1 mouse cellular context compared by ENCODE assay signal in the genomic region with DNA sequence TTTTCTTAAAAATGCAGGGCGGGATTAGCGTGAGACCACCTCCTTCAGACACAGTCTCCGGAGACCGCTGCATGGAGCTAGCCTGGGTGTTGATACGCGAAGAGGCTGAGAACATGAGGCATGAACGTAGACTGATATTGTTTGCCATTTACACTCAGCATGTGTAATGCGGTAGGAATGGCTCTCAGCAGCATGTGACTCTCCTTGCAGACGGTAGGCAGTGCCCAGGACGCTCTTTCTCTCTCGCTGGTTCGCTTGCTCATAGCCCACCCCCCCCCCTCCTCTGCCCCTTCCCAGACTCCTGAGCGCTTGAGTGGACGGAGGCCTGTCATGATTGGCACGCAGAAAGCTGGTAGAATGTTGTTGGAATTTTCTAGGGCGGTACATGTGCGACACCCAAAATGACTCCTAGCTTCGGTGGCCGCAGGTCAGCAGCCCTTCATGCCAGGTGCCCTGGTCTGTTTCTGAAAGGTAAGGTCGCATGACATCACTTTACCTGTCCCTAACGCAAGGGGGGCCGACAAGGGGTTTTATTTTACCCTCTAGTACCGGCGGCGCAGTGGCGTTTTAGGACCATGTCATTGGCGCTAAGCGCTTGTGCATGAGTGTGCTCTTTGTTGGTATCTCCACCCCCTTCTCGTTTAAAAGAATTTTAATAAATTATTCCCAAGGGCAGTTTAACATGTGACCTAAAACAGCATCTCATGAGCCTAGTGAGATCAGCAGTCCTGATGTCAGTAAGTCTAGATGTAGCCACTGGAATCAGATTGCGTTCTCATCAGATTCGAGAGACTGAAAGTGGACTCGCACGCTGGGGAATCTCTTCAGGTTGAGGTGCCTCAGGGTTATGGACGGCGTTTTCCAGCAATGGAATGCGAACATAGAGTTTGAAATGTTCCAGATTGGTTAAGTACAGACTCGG.
TF ChIP-seq lines count a peak whose summit lies in the region.

No protein-coding gene starts in this region.

TF ChIP-seq in MEL, 35 proteins besides CTCF, POLR2A, EP300 and RAD21 (continued from another document):
- TF ChIP-seq ZC3H11A (IDR thresholded peaks at IDR 0.05; ENCODE audit: low read depth, low read length) (no peak; the same call in 1 of the 2 replicates), JUND (IDR thresholded peaks at IDR 0.05; ENCODE audit: low read depth, low read length) (peak; percentile 35; the same call in 1 of the 2 replicates), RCOR1 (IDR thresholded peaks at IDR 0.05; ENCODE audit: low read depth, low read length) (peak; percentile 30; the same call in 1 of the 2 replicates), CHD2 (IDR thresholded peaks at IDR 0.05; ENCODE audit: low read length) (no peak), SMC3 (IDR thresholded peaks at IDR 0.05; ENCODE audit: low read depth, low read length) (peak; percentile 9; the same call in 1 of the 2 replicates), SIN3A (IDR thresholded peaks at IDR 0.05; ENCODE audit: low read length) (peak; percentile 82), TBP (IDR thresholded peaks at IDR 0.05; ENCODE audit: low read depth, low read length) (peak; percentile 81), TCF12 (IDR thresholded peaks at IDR 0.05; ENCODE audit: low read depth, low read length) (peak; percentile 65), MEF2A (IDR thresholded peaks at IDR 0.05; ENCODE audit: extremely low read depth, insufficient replicate concordance, low read depth, low read length, poor library complexity, severe bottlenecking) (no peak), MYB (IDR thresholded peaks at IDR 0.05; ENCODE audit: low read depth, low read length) (0 out of 2 replicates have a peak, but pooled peaks have one; percentile 29), USF1 (IDR thresholded peaks at IDR 0.05; ENCODE audit: low read depth, low read length) (peak; percentile 87), MAX (IDR thresholded peaks at IDR 0.05; ENCODE audit: low read length) (peak; percentile 95), KAT2A (conservative IDR thresholded peaks at IDR 0.05; ENCODE audit: low read depth, low read length) (0 out of 2 replicates have a peak, but pooled peaks have one; percentile 41), ZKSCAN1 (IDR thresholded peaks at IDR 0.05; ENCODE audit: low read depth, low read length) (no peak), E2F4 (IDR thresholded peaks at IDR 0.05; ENCODE audit: borderline replicate concordance, low read depth, low read length) (no peak; the same call in 1 of the 2 replicates), TAL1 (IDR thresholded peaks at IDR 0.05; ENCODE audit: low read length) (no peak), GATA1 (IDR thresholded peaks at IDR 0.05; ENCODE audit: low read depth, low read length) (peak; percentile 74), NELFE (IDR thresholded peaks at IDR 0.05; ENCODE audit: low read depth, low read length) (peak; percentile 75), MXI1 (IDR thresholded peaks at IDR 0.05; ENCODE audit: low read depth, low read length) (peak; percentile 95), MAFK (IDR thresholded peaks at IDR 0.05; ENCODE audit: borderline replicate concordance, low read depth, low read length) (no peak), ELF1 (IDR thresholded peaks at IDR 0.05; ENCODE audit: low read depth, low read length) (peak; percentile 33; the same call in 1 of the 2 replicates)
